Mouse (Mus musculus): ENCODE results near the gene Fam217b. TPM values are rescaled to one million over a fixed set of nuclear protein-coding genes. Genes with fewer than 3 reads are reported as not detected.

Gene Fam217b
- total RNA-seq, 1 experiment from 2014 or later, result 6.2 TPM

GRCm38 (mm10) chr2:178430231-178430630 lies 15.9 kb downstream of the Fam217b start, which contains the start of gene Cdh26:
Gene Cdh26, plus strand, starts transcription at chr2:178430531.
- no peak for ATAC-seq (replicated peaks; ENCODE audit: insufficient number of reproducible peaks, low FRiP score, low TSS enrichment, poor library complexity, severe bottlenecking)

DNA sequence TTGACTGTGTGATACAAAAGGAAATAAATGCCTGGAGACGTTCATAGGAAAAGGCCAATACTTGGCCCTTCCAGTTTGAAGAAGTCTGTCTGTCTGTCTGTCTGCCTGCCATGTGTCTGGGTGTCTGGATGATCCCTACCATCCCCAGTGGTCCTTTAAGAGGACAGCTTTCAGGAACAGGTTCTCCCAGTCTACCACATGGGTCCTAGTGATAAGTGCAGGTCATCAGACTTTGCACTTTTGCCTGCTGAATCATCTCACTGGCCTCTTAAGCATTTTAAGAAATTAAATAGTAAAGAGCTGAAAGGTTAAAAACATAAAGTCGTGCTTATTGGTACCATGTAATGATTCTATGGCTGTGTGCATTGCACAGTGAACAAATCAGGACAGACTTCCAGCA lies 19.2 kb downstream of the Fam217b start:
- no peak for ATAC-seq (replicated peaks; ENCODE audit: insufficient number of reproducible peaks, low FRiP score, low TSS enrichment, poor library complexity, severe bottlenecking)

- ATAC-seq (replicated peaks; ENCODE audit: insufficient number of reproducible peaks, low FRiP score, low TSS enrichment, poor library complexity, severe bottlenecking), result no peak
Observed at GRCm38 (mm10) chr2:178433903-178434302, 19.6 kb downstream of the Fam217b start.

- ATAC-seq (replicated peaks; ENCODE audit: insufficient number of reproducible peaks, low FRiP score, low TSS enrichment, poor library complexity, severe bottlenecking), result no peak
Observed at GRCm38 (mm10) chr2:178437311-178437710, 23.0 kb downstream of the Fam217b start.

DNA sequence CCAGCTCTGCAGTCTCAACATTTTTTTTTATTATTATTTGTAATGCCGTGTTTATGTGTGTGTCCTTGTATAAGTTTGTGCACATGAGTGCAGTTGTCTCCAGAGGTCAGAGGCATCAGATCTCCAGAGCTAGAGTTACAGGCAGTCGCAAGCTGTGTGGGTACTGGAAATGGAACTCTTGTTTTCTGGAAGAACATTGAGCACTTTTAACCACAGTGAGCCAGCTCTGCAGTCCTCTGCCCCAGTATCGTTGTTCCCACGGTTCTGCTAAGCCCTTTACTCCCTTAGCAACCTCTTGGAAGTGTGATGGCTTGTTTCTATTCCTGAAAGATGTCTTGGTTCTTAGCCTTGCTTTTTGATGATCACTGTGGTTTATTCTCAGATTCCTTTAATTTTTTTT lies 35.1 kb downstream of the Fam217b start:
- no peak for ATAC-seq (replicated peaks; ENCODE audit: insufficient number of reproducible peaks, low FRiP score, low TSS enrichment, poor library complexity, severe bottlenecking)

DNA sequence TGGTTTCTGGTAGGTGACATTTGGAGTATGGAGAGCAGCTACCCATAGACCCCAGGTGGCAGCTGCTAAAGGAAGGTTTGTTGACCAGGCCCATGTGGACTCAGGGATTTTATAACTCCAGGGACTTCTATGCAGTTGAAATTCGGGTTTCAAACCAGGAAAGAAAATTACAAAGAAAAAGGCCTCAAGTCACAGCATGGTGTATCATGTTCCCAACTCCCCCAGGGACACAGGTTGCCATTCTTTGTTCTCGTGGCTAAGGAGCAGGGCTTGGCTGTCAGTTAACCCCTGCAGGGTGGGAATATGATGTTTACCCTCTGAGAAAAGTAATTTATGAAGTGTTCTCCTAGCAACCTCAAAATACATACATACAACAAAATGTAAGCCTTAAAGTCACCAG lies 35.9 kb downstream of the Fam217b start:
- ATAC-seq (replicated peaks; ENCODE audit: insufficient number of reproducible peaks, low FRiP score, low TSS enrichment, poor library complexity, severe bottlenecking), result no peak

GRCm38 (mm10) chr2:178450961-178451360 lies 36.6 kb downstream of the Fam217b start:
- no peak for ATAC-seq (replicated peaks; ENCODE audit: insufficient number of reproducible peaks, low FRiP score, low TSS enrichment, poor library complexity, severe bottlenecking)

DNA sequence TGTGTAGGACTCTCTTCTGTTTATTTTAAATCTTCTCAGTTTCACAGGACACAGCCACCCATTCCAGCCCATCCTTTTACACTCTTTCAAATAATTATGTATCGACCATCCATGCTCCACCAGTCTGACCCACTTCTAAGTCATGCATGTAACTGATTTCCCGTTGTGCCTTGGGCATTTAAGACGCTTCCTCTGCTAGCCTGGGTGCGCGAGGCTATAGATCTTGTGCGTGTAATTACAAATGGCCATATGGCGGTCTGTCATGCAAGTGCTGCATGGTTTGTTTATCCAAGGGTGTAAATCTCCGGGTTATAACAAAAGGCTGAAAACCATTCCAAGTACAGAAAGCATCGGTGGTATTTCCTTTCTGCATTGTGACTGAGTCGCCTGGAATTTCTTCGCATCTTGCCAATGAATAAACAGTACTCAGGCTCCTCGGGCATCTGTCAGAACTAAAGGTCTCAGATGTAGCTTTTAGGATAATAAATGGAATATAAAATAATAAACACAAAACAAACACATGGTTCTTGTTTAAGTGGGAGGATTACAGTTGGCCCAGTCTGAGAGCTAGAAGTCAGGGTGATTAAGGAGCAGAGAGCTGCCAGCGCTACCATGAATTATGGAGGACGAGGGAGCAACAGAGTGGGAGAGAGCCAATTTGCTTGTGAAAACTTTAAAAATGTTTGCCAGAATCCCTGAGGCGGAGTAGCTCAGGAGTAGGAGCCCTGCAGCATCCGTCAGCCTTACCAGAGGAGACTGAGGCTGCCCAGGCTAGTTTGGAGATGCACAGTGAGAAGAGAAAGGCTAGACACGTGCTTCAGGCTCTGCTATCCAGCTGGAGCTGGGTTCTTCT lies 40.6 kb downstream of the Fam217b start:
- no peak for ATAC-seq (replicated peaks; ENCODE audit: insufficient number of reproducible peaks, low FRiP score, low TSS enrichment, poor library complexity, severe bottlenecking)

- ATAC-seq (replicated peaks; ENCODE audit: insufficient number of reproducible peaks, low FRiP score, low TSS enrichment, poor library complexity, severe bottlenecking), result no peak
Observed at GRCm38 (mm10) chr2:178457414-178457813, 43.1 kb downstream of the Fam217b start.

DNA sequence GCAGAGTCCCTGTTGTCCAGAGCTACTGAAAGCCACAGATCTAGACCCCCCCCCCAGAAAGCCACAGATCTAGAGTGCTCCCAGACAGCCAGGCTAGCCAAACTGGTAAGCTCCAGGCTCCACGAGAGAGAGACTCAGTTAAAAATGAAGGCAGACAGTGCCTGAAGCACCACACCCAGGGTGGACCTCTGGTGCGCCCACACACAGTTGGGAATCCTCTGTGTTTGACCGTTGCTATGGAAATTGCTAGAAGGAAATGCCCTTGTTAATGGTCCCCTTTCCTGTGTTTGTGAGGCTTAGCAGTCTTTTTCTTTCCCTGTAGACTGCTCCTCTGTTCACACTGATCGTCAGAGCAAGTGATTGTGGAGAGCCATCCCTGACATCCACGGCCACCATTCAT lies 46.0 kb downstream of the Fam217b start:
- no peak for ATAC-seq (replicated peaks; ENCODE audit: insufficient number of reproducible peaks, low FRiP score, low TSS enrichment, poor library complexity, severe bottlenecking)

DNA sequence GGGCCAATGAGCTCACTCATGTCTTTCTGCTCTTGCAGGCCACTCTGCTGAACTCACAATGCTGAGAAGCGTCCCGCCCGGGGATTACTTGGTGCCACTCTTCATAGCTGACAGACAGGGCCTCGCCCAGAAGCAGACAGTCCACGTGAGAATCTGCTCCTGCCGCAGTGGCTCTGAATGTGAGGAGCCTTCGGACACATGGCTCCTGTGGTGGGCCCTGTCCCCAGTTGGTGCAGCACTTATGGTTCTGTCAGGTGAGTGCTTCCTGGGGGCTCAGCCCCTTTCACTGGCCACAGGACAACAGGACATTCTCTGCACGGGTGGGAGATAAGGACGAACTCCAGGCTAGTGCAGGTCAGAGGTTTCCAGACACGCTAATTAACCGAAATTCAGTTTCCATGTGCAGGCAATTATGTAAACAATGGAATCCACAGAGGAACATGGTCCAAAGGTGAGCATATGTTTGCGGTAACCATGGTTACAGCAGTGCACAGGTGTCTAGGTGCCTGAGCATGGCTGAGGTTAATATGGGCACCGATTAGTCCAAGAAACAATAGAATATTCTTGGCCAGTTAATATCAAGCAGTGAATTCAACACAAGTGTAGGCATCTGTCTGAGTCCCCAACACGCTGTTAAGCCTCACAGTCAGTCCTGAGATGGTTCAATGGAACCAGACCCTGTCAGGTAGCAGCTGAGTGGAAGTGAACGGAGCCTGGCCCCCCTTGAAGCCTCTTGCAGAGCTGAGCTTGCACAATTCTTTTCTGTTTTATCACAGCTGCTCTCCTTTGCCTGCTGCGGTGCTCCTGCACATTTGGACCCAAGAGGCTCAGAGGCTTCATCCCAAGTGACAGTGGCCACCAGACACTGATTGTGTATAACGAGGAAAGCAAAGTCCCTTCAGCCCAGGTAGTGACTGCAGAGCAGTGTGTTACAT lies 57.5 kb downstream of the Fam217b start:
- no peak for ATAC-seq (replicated peaks; ENCODE audit: insufficient number of reproducible peaks, low FRiP score, low TSS enrichment, poor library complexity, severe bottlenecking)

- no peak for ATAC-seq (replicated peaks; ENCODE audit: insufficient number of reproducible peaks, low FRiP score, low TSS enrichment, poor library complexity, severe bottlenecking)
Observed at GRCm38 (mm10) chr2:178473916-178474315, 59.6 kb downstream of the Fam217b start.

Other genes starting within 250 kb of the Fam217b start
- gene Sycp2, start 6.8 kb upstream of the Fam217b start, total RNA-seq (2017), result 0.10 TPM in 1 of 3 replicates, not detected in the others
- gene Ppp1r3d, start 52 bp upstream of the Fam217b start, total RNA-seq (2017), result 0.85 to 2.5 TPM (median 1.9 TPM) in 3 replicates
- not detected in 3 replicates for gene Cdh26, start 16.0 kb downstream of the Fam217b start, total RNA-seq (2017)

Measured in monocyte, adult 5-6 weeks (primary cell).